Comparison of ENCODE assay signal across 8 mouse cellular contexts in genomic region chr6:129235855-129236461, GRCm38 (mm10). TPM values are rescaled to one million over a fixed set of nuclear protein-coding genes. Genes with fewer than 3 reads are reported as not detected.
DNase-seq lines count a peak whose midpoint lies in the region; ATAC-seq and TF ChIP-seq lines count a peak whose summit lies in the region.

No protein-coding gene starts in this region.

- peak overlapping the region; percentile 100 for H3K27ac ChIP-seq in CH12.LX (ENCODE audit: insufficient read depth, low read depth)
- no peak overlapping the region for H3K27ac ChIP-seq in forebrain, postnatal 0 days (ENCODE audit: low read depth, low read length)

- dilution Hi-C loops in CH12.LX (cut with MboI; ENCODE audit: extremely low pct_ligation_motif_present, extremely low pct_unique_long_range_greater_than_20kb, low sequenced_read_pairs): no loop called here

- TF ChIP-seq EP300 in CH12.LX (IDR thresholded peaks at IDR 0.05; ENCODE audit: low read length): peak; percentile 89

- no peak; the same call in 1 of the 2 replicates for TF ChIP-seq RAD21 in CH12.LX (IDR thresholded peaks at IDR 0.05; ENCODE audit: low read depth, low read length)

- no peaks in the 10 kb centered on the region for H3K27me3 ChIP-seq in CH12.LX (replicated peaks)
- no peaks in the 10 kb centered on the region for H3K27me3 ChIP-seq in forebrain, postnatal 0 days (ENCODE audit: insufficient read depth, low read length)

- no peak for ATAC-seq in forebrain, postnatal 0 days

- peaks cover 4% of the 10 kb centered on the region for H3K9me3 ChIP-seq in CH12.LX (replicated peaks; ENCODE audit: low read length)
- H3K9me3 ChIP-seq in forebrain, postnatal 0 days (ENCODE audit: low read length): no peaks in the 10 kb centered on the region

- no peak for TF ChIP-seq CTCF in CH12.LX (conservative IDR thresholded peaks at IDR 0.05 in 1 of 2, IDR thresholded peaks at IDR 0.05 in 1 of 2; ENCODE audit: low read depth in 2 of 2, low read length in 2 of 2)
- no peak for TF ChIP-seq CTCF in forebrain, postnatal 0 days (IDR thresholded peaks at IDR 0.05; ENCODE audit: low read depth)

- H3K4me2 ChIP-seq in CH12.LX (ENCODE audit: insufficient read depth, low read depth, poor library complexity, severe bottlenecking): peak overlapping the region; percentile 43
- no peak overlapping the region for H3K4me2 ChIP-seq in forebrain, postnatal 0 days (ENCODE audit: low read depth)

- peak overlapping the region; percentile 99 for H3K9ac ChIP-seq in CH12.LX (ENCODE audit: insufficient read depth, low read depth)
- no peak overlapping the region for H3K9ac ChIP-seq in forebrain, postnatal 0 days

- peak; percentile 55; the same call in 1 of the 2 replicates for TF ChIP-seq POLR2A in CH12.LX (IDR thresholded peaks at IDR 0.05; ENCODE audit: low read depth, low read length)

- peak; percentile 87 for DNase-seq in gastrocnemius, adult 18-20 months (ENCODE audit: low spot score)
- DNase-seq in gastrocnemius, postnatal 10 days: no peak
- peak; percentile 83 for DNase-seq in CH12.LX (ENCODE audit: extremely low read depth)
- peak; percentile 86 for DNase-seq in induced T-regulatory cell, adult 2 months (ENCODE audit: low read depth)
- DNase-seq in lung, postnatal 10 days: peak; percentile 73
- DNase-seq in retina, postnatal 1 day: no peak
- DNase-seq in forebrain, postnatal 0 days: no peak
- no peak for DNase-seq in testis, postnatal 14 days (ENCODE audit: low spot score)

- 90% methylated on average over 5 of the region's 5 CpGs for WGBS in forebrain, postnatal 0 days

- H3K79me2 ChIP-seq in CH12.LX (replicated peaks; ENCODE audit: control insufficient read depth, extremely low read depth, insufficient read depth, poor library complexity, severe bottlenecking): peaks cover 3% of the 10 kb centered on the region; the same call in 1 of the 2 replicates

- peaks cover 19 to 57% of the 10 kb centered on the region in 2 experiments for H3K4me1 ChIP-seq in CH12.LX (ENCODE audit: control insufficient read depth in 1 of 2, insufficient read depth in 2 of 2)
- H3K4me1 ChIP-seq in forebrain, postnatal 0 days (ENCODE audit: insufficient read depth): no peaks in the 10 kb centered on the region; the same call in 1 of the 2 replicates

- H3K36me3 ChIP-seq in CH12.LX (replicated peaks in 1 of 2; ENCODE audit: control insufficient read depth in 1 of 2, insufficient read depth in 1 of 2, low read length in 1 of 2): peaks cover 0 to 6% of the 10 kb centered on the region in 2 experiments
- H3K36me3 ChIP-seq in forebrain, postnatal 0 days (ENCODE audit: insufficient read depth): no peaks in the 10 kb centered on the region

- H3K4me3 ChIP-seq in CH12.LX (replicated peaks in 1 of 3; ENCODE audit: low read depth in 2 of 3, low read length in 2 of 3, poor library complexity in 1 of 3): peak overlapping the region; percentile 18 to 27 (median 24)
- no peak overlapping the region for H3K4me3 ChIP-seq in forebrain, postnatal 0 days (ENCODE audit: low read depth, low read length)

- in situ Hi-C loops in CH12.LX (cut with MboI; ENCODE audit: low pct_ligation_motif_present, low pct_unique_long_range_greater_than_20kb, low sequenced_read_pairs): no loop called here

TF ChIP-seq in CH12.LX, 34 proteins besides CTCF, POLR2A, EP300 and RAD21:
- TF ChIP-seq KAT2A (IDR thresholded peaks at IDR 0.05; ENCODE audit: insufficient replicate concordance, low read length) (0 out of 2 replicates have a peak, but pooled peaks have one; percentile 59), MAX (IDR thresholded peaks at IDR 0.05; ENCODE audit: low read length) (peak; percentile 95), HCFC1 (IDR thresholded peaks at IDR 0.05; ENCODE audit: low read depth, low read length) (no peak; the same call in 1 of the 2 replicates), MAFK (IDR thresholded peaks at IDR 0.05; ENCODE audit: insufficient replicate concordance, low read length) (peak; percentile 47; the same call in 1 of the 2 replicates), ELF1 (IDR thresholded peaks at IDR 0.05; ENCODE audit: low read depth, low read length) (peak; percentile 69), UBTF (IDR thresholded peaks at IDR 0.05; ENCODE audit: low read depth, low read length) (0 out of 2 replicates have a peak, but pooled peaks have one; percentile 30), NELFE (IDR thresholded peaks at IDR 0.05; ENCODE audit: low read depth, low read length) (no peak; the same call in 1 of the 2 replicates), MAZ (IDR thresholded peaks at IDR 0.05; ENCODE audit: low read depth, low read length) (no peak), JUND (conservative IDR thresholded peaks at IDR 0.05; ENCODE audit: low read depth, low read length) (peak; percentile 59), ZNF384 (IDR thresholded peaks at IDR 0.05; ENCODE audit: low read depth, low read length) (peak; percentile 31; the same call in 1 of the 2 replicates), TBP (conservative IDR thresholded peaks at IDR 0.05; ENCODE audit: low read depth, low read length) (peak; percentile 75; the same call in 1 of the 2 replicates), E2F4 (IDR thresholded peaks at IDR 0.05; ENCODE audit: insufficient replicate concordance, low read depth, low read length) (no peak), PAX5 (IDR thresholded peaks at IDR 0.05; ENCODE audit: low read length) (no peak), MEF2A (IDR thresholded peaks at IDR 0.05; ENCODE audit: borderline replicate concordance, low read depth, low read length) (peak; percentile 78; the same call in 1 of the 2 replicates), ZC3H11A (IDR thresholded peaks at IDR 0.05; ENCODE audit: low read depth, low read length) (no peak), JUN (IDR thresholded peaks at IDR 0.05; ENCODE audit: insufficient read depth, low read depth, low read length) (peak; percentile 73), POLR2AphosphoS2 (IDR thresholded peaks at IDR 0.05; ENCODE audit: low read depth, low read length) (no peak), CHD2 (IDR thresholded peaks at IDR 0.05; ENCODE audit: low read length) (peak; percentile 55), GABPA (IDR thresholded peaks at IDR 0.05; ENCODE audit: insufficient replicate concordance, low read depth, low read length) (no peak), MYC (IDR thresholded peaks at IDR 0.05; ENCODE audit: low read depth, low read length) (peak; percentile 97), ZMIZ1 (IDR thresholded peaks at IDR 0.05; ENCODE audit: low read depth, low read length) (peak; percentile 7), SMC3 (IDR thresholded peaks at IDR 0.05; ENCODE audit: low read depth, low read length) (peak; percentile 14; the same call in 1 of the 2 replicates), TCF12 (IDR thresholded peaks at IDR 0.05; ENCODE audit: low read depth, low read length) (peak; percentile 89), SIN3A (IDR thresholded peaks at IDR 0.05; ENCODE audit: low read length) (no peak; the same call in 1 of the 2 replicates), NRF1 (IDR thresholded peaks at IDR 0.05; ENCODE audit: low read depth, low read length) (peak; percentile 32; the same call in 1 of the 2 replicates), MXI1 (IDR thresholded peaks at IDR 0.05; ENCODE audit: low read depth, low read length) (peak; percentile 65; the same call in 1 of the 2 replicates), ZKSCAN1 (IDR thresholded peaks at IDR 0.05; ENCODE audit: borderline replicate concordance, low read depth, low read length) (no peak), CHD1 (IDR thresholded peaks at IDR 0.05; ENCODE audit: low read depth, low read length) (no peak; the same call in 1 of the 2 replicates), USF1 (IDR thresholded peaks at IDR 0.05; ENCODE audit: low read depth, low read length) (no peak), IRF4 (IDR thresholded peaks at IDR 0.05; ENCODE audit: low read depth, low read length) (peak; percentile 83), BHLHE40 (IDR thresholded peaks at IDR 0.05; ENCODE audit: low read depth, low read length) (peak; percentile 92), USF2 (conservative IDR thresholded peaks at IDR 0.05; ENCODE audit: low read depth, low read length) (0 out of 2 replicates have a peak, but pooled peaks have one; percentile 23), RCOR1 (conservative IDR thresholded peaks at IDR 0.05; ENCODE audit: low read depth, low read length) (peak; percentile 71), ETS1 (conservative IDR thresholded peaks at IDR 0.05; ENCODE audit: low read depth, low read length) (peak; percentile 85)

RNA-seq across cellular contexts. Expression of gene Cd69, which starts 39.3 kb away (rescaled TPM):
- under 1 TPM in 1 of 2 experiments, not detected in 1; 0.12 TPM for total RNA-seq in gastrocnemius, adult 18-20 months (2021)
- total RNA-seq in gastrocnemius, postnatal 10 days (2021): under 1 TPM; 0.16 to 0.23 TPM
- total RNA-seq in CH12.LX (2012; rRNA removed): 112 and 132 TPM in 2 replicates
- 229 and 269 TPM in 2 replicates for total RNA-seq in CH12.LX (2014; rRNA removed)
- polyA plus RNA-seq in CH12.LX (2012; ENCODE audit: insufficient read length, low read depth): 71.2 and 71.3 TPM in 2 replicates
- not detected in 2 replicates for total RNA-seq in forebrain, postnatal 0 days (2014; rRNA removed)
- 0.13 TPM in 1 of 2 replicates, not detected in the other for polyA plus RNA-seq in forebrain, postnatal 0 days (2015; fragmentation: Nextera tagmentation; extraction: Ambion mirVana)

RNA-seq across cellular contexts. Expression of gene Clec2d, which starts 55.5 kb away (rescaled TPM):
- 10 to 100 TPM; 54.9 to 94.0 TPM for total RNA-seq in gastrocnemius, adult 18-20 months (2021)
- total RNA-seq in gastrocnemius, postnatal 10 days (2021): 10 to 100 TPM; 45.3 to 49.5 TPM
- total RNA-seq in CH12.LX (2012; rRNA removed): 50.7 and 53.4 TPM in 2 replicates
- total RNA-seq in CH12.LX (2014; rRNA removed): 19.7 and 25.9 TPM in 2 replicates
- polyA plus RNA-seq in CH12.LX (2012; ENCODE audit: insufficient read length, low read depth): 5.1 and 6.0 TPM in 2 replicates
- 6.2 and 9.7 TPM in 2 replicates for total RNA-seq in forebrain, postnatal 0 days (2014; rRNA removed)
- polyA plus RNA-seq in forebrain, postnatal 0 days (2015; fragmentation: Nextera tagmentation; extraction: Ambion mirVana): not detected in 2 replicates

Comparison
In these comparisons a context has a peak if more than half of its experiments do, and no peak if none do; other contexts are left out.
1. DNase-seq: peak in gastrocnemius, adult 18-20 months (single experiment), CH12.LX (single experiment), induced T-regulatory cell, adult 2 months (single experiment) and lung, postnatal 10 days (single experiment); none in gastrocnemius, postnatal 10 days (single experiment), retina, postnatal 1 day (single experiment), forebrain, postnatal 0 days (single experiment) and testis, postnatal 14 days (single experiment).
2. RNA of gene Cd69, which starts 39.3 kb away (total RNA-seq): 112 to 269 TPM in CH12.LX; 0.16 to 0.23 TPM in gastrocnemius, postnatal 10 days, 0.12 TPM in gastrocnemius, adult 18-20 months and not detected in forebrain, postnatal 0 days; every median in the first group is over 10 times any median in the second.